In the genomic region with DNA sequence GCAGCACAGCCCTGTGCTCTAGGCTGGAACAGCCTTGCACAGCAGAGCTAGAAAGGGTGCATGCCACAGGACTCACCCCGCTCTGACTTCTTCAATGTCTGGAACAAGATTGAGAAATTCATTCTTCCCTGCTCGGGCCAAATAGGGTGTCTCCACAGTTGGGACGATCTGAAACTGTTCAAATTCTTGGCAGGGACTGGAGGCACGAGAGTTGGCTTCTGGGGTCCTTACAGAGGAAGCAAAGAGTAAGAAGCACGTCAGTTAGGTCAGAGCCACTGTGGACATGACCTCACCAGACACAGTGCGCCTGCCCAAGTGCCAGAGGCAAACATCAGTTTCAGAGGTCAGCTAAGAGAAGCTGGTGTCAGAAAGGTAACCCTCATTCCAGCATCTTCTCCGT, we compare ENCODE assay signal across 23 mouse cellular contexts. TPM values are rescaled to one million over a fixed set of nuclear protein-coding genes. Genes with fewer than 3 reads are reported as not detected.
DNase-seq lines count a peak whose midpoint lies in the region; ATAC-seq and TF ChIP-seq lines count a peak whose summit lies in the region.
"Had no signal": no experiment of that assay in that cellular context is flagged by ENCODE, and none has a peak within 500 bp of the region (broad histone marks: within the 10 kb centered on the region; RNA-seq: fewer than 3 reads in every experiment).

No protein-coding gene starts in this region.

- no peak overlapping the region for H3K4me3 ChIP-seq in gastrocnemius, adult 2 months
- no peak overlapping the region for H3K4me3 ChIP-seq in liver, adult 2 months (ENCODE audit: insufficient read depth, low read depth, low read length)
- no peak overlapping the region for H3K4me3 ChIP-seq in liver, embryonic 12.5 days
- H3K4me3 ChIP-seq in intestine, embryonic 15.5 days (replicated peaks): no peak overlapping the region
- H3K4me3 ChIP-seq: forebrain, embryonic 12.5 days; heart, embryonic 12.5 days; limb, embryonic 12.5 days; midbrain, embryonic 13.5 days; neural tube, embryonic 12.5 days had no signal

- peaks cover 44% of the 10 kb centered on the region for H3K36me3 ChIP-seq in liver, adult 2 months (ENCODE audit: control insufficient read depth, insufficient read depth, low read length)
- peaks cover 40% of the 10 kb centered on the region for H3K36me3 ChIP-seq in liver, embryonic 12.5 days
- H3K36me3 ChIP-seq in intestine, embryonic 15.5 days: peaks cover 16% of the 10 kb centered on the region; the same call in 1 of the 2 replicates

- H3K9ac ChIP-seq in liver, adult 2 months (ENCODE audit: low read depth, low read length): no peak overlapping the region
- no peak overlapping the region for H3K9ac ChIP-seq in liver, embryonic 12.5 days
- no peak overlapping the region for H3K9ac ChIP-seq in intestine, embryonic 15.5 days
- H3K9ac ChIP-seq: forebrain, embryonic 12.5 days; heart, embryonic 12.5 days; limb, embryonic 12.5 days; liver, embryonic 14.5 days; midbrain, embryonic 13.5 days; neural tube, embryonic 12.5 days had no signal

- peaks cover 4% of the 10 kb centered on the region for H3K4me1 ChIP-seq in liver, adult 2 months (ENCODE audit: control insufficient read depth, insufficient read depth, low read length)
- no peaks in the 10 kb centered on the region for H3K4me1 ChIP-seq in liver, embryonic 12.5 days
- no peaks in the 10 kb centered on the region; the same call in 1 of the 2 replicates for H3K4me1 ChIP-seq in intestine, embryonic 15.5 days (replicated peaks)
- H3K4me1 ChIP-seq: forebrain, embryonic 12.5 days; heart, embryonic 12.5 days; limb, embryonic 12.5 days; midbrain, embryonic 13.5 days; neural tube, embryonic 12.5 days had no signal

- intact Hi-C loops in gastrocnemius, adult 2 months (cut with DNase I): loop anchor here (1.0 kb wide), 1 partner anchor 38 kb away; no protein-coding TSS in a partner anchor

- H3K4me2 ChIP-seq in liver, embryonic 12.5 days: no peak overlapping the region
- no peak overlapping the region for H3K4me2 ChIP-seq in intestine, embryonic 15.5 days (replicated peaks)
- H3K4me2 ChIP-seq: forebrain, embryonic 12.5 days; heart, embryonic 12.5 days; limb, embryonic 12.5 days; midbrain, embryonic 13.5 days; neural tube, embryonic 12.5 days had no signal

- H3K27ac ChIP-seq in gastrocnemius, adult 2 months: peak overlapping the region; percentile 31; the same call in 1 of the 2 replicates
- H3K27ac ChIP-seq in liver, adult 2 months (replicated peaks; ENCODE audit: insufficient read depth, low read depth, low read length): no peak overlapping the region
- no peak overlapping the region for H3K27ac ChIP-seq in liver, embryonic 12.5 days
- H3K27ac ChIP-seq in intestine, embryonic 15.5 days: no peak overlapping the region
- H3K27ac ChIP-seq: forebrain, embryonic 12.5 days; kidney, postnatal 0 days; limb, embryonic 12.5 days; liver, embryonic 14.5 days; midbrain, embryonic 13.5 days; neural tube, embryonic 12.5 days had no signal

- no peak for TF ChIP-seq POLR2A in liver, adult 2 months (IDR thresholded peaks at IDR 0.05; ENCODE audit: extremely low read depth, insufficient read depth, low read length)

- no peaks in the 10 kb centered on the region for H3K27me3 ChIP-seq in liver, adult 2 months (ENCODE audit: control insufficient read depth, insufficient read depth, low read length)
- H3K27me3 ChIP-seq in liver, embryonic 12.5 days (replicated peaks): no peaks in the 10 kb centered on the region
- H3K27me3 ChIP-seq in intestine, embryonic 15.5 days (replicated peaks): no peaks in the 10 kb centered on the region
- H3K27me3 ChIP-seq: forebrain, embryonic 12.5 days; heart, embryonic 12.5 days; limb, embryonic 12.5 days; midbrain, embryonic 13.5 days; neural tube, embryonic 12.5 days had no signal

- H3K9me3 ChIP-seq in liver, embryonic 12.5 days (replicated peaks): no peaks in the 10 kb centered on the region
- no peaks in the 10 kb centered on the region for H3K9me3 ChIP-seq in intestine, embryonic 15.5 days
- H3K9me3 ChIP-seq: forebrain, embryonic 12.5 days; G1E; heart, embryonic 12.5 days; limb, embryonic 12.5 days; midbrain, embryonic 13.5 days; neural tube, embryonic 12.5 days had no signal

- ATAC-seq in liver, embryonic 12.5 days: no peak
- no peak for ATAC-seq in intestine, embryonic 15.5 days
- ATAC-seq: activated CD4-positive, CD25-positive, alpha-beta regulatory T cell, adult 4 months; hindbrain, embryonic 16.5 days; midbrain, embryonic 13.5 days had no signal

- no peaks in the 10 kb centered on the region for H3K79me2 ChIP-seq in liver, adult 2 months (ENCODE audit: control insufficient read depth, insufficient read depth, low read length)

- 66% methylated on average over 7 of the region's 7 CpGs for WGBS in liver, adult 2 months
- 73% methylated on average over 7 of the region's 7 CpGs for WGBS in liver, embryonic 12.5 days (ENCODE audit: insufficient replicate concordance)
- WGBS in intestine, embryonic 15.5 days: 87% methylated on average over 7 of the region's 7 CpGs

- peak; percentile 63 for DNase-seq in gastrocnemius, adult 2 months
- DNase-seq in gastrocnemius, postnatal 10 days: no peak
- DNase-seq in liver, adult 2 months (ENCODE audit: extremely low read depth, low read depth, low spot score): peak; percentile 41
- DNase-seq in lung, postnatal 14 days: peak; percentile 40
- no peak for DNase-seq in cerebellum, adult 11 months
- no peak for DNase-seq in thymus, postnatal 36 days
- DNase-seq: adrenal gland, postnatal 36 days; cerebellum, adult 9-10 months; kidney, adult 11 months had no signal

- TF ChIP-seq CTCF in gastrocnemius, adult 2 months (IDR thresholded peaks at IDR 0.05): no peak
- TF ChIP-seq CTCF in liver, adult 2 months (IDR thresholded peaks at IDR 0.05; ENCODE audit: low read depth, low read length): no peak

RNA-seq across cellular contexts. Expression of gene Pgd, which starts 15.6 kb away (rescaled TPM):
- total RNA-seq in gastrocnemius, adult 2 months (2021): 10 to 100 TPM; 14.4 to 19.1 TPM
- 10 to 100 TPM; 27.1 to 31.3 TPM for total RNA-seq in gastrocnemius, postnatal 10 days (2021)
- 13.1 and 17.6 TPM in 2 replicates for total RNA-seq in liver, adult 2 months (2014; rRNA removed)
- polyA plus RNA-seq in liver, adult 2 months (2012; rRNA removed): 45.0 and 51.1 TPM in 2 replicates
- 88.5 and 91.3 TPM in 2 replicates for polyA plus RNA-seq in liver, embryonic 12.5 days (2016; fragmentation: Nextera tagmentation; extraction: Ambion mirVana)
- 195 and 210 TPM in 2 replicates for polyA plus RNA-seq in intestine, embryonic 15.5 days (2015; fragmentation: Nextera tagmentation; extraction: Ambion mirVana)

RNA-seq across cellular contexts. Expression of gene Cenps, which starts 44.8 kb away (rescaled TPM):
- 1 to 10 TPM; 6.5 to 7.0 TPM for total RNA-seq in gastrocnemius, adult 2 months (2021)
- total RNA-seq in gastrocnemius, postnatal 10 days (2021): 10 to 100 TPM in 1 of 2 experiments, 1 to 10 TPM in 1; 8.8 to 10.7 TPM
- 0.40 and 0.46 TPM in 2 replicates for total RNA-seq in liver, adult 2 months (2014; rRNA removed)
- polyA plus RNA-seq in liver, adult 2 months (2012; rRNA removed): 0.19 and 0.33 TPM in 2 replicates
- 23.2 and 25.9 TPM in 2 replicates for polyA plus RNA-seq in liver, embryonic 12.5 days (2016; fragmentation: Nextera tagmentation; extraction: Ambion mirVana)
- polyA plus RNA-seq in intestine, embryonic 15.5 days (2015; fragmentation: Nextera tagmentation; extraction: Ambion mirVana): 21.0 and 23.8 TPM in 2 replicates

RNA-seq across cellular contexts. Expression of gene Cort, which starts 55.6 kb away (rescaled TPM):
- under 1 TPM; 0.36 to 0.51 TPM for total RNA-seq in gastrocnemius, adult 2 months (2021)
- total RNA-seq in gastrocnemius, postnatal 10 days (2021): under 1 TPM; 0.63 to 0.97 TPM
- total RNA-seq in liver, adult 2 months (2014; rRNA removed): not detected in 2 replicates
- not detected in 2 replicates for polyA plus RNA-seq in liver, adult 2 months (2012; rRNA removed)
- 0.35 TPM in 1 of 2 replicates, not detected in the other for polyA plus RNA-seq in liver, embryonic 12.5 days (2016; fragmentation: Nextera tagmentation; extraction: Ambion mirVana)
- not detected in 2 replicates for polyA plus RNA-seq in intestine, embryonic 15.5 days (2015; fragmentation: Nextera tagmentation; extraction: Ambion mirVana)
- total RNA-seq: hematopoietic stem cell, adult 5-6 weeks had no signal
- polyA plus RNA-seq: embryonic facial prominence, embryonic 11.5 days; heart, embryonic 12.5 days; liver, embryonic 14.5 days had no signal

Comparison
In these comparisons a context has a peak if more than half of its experiments do, and no peak if none do; other contexts are left out.
1. DNase-seq: peak in gastrocnemius, adult 2 months (single experiment), liver, adult 2 months (single experiment) and lung, postnatal 14 days (single experiment); none in gastrocnemius, postnatal 10 days (single experiment), cerebellum, adult 11 months (single experiment) and thymus, postnatal 36 days (0 of 2).